Mouse (Mus musculus): ENCODE data around the gene Hist1h2an. TPM values are rescaled to one million over a fixed set of nuclear protein-coding genes. Genes with fewer than 3 reads are reported as not detected.

Gene Hist1h2an
- total RNA-seq, 2 experiments from 2014 or later: 82.7 to 102 TPM

DNA sequence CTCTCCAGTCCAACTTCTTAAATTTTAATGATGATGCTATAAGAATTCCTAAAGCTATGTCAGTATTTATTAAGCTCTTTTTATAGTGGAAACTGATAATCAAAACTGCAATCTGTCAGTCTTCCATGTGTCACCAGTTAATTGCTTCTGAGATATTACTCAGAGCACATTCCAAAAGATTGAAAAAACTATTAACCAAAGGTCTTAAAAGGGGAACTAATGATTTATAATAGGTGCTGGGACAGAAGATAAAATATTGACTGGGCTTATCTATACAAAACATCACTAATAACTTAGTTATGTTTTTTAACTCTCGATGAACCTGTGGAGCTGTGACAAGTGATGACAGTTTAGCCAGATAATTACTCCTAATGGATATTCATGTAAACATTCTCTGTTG is 42.0 kb downstream of the Hist1h2an start:
- no peak for DNase-seq (ENCODE audit: low spot score in 2 of 2)

Small RNAs within 50 kb of the gene (microRNA-seq; reads per million reads assigned to microRNA genes)
- gene Gm19658: not detected
- gene Gm44346: not detected
- gene Gm44454: not detected
- not detected for gene Gm44466

Other genes with a start within 250 kb of the Hist1h2an start
- gene Olfr1366, start 244.4 kb downstream of the Hist1h2an start, total RNA-seq (2021): not detected
- not detected for gene Olfr1535, start 227.3 kb downstream of the Hist1h2an start, total RNA-seq (2021)
- not detected for gene Olfr1364, start 205.5 kb downstream of the Hist1h2an start, total RNA-seq (2021)
- not detected for gene Olfr1362, start 173.2 kb downstream of the Hist1h2an start, total RNA-seq (2021)
- not detected for gene Olfr11, start 144.7 kb downstream of the Hist1h2an start, total RNA-seq (2021)
- not detected for gene Olfr1361, start 123.8 kb downstream of the Hist1h2an start, total RNA-seq (2021)
- gene Olfr1360, start 109.8 kb downstream of the Hist1h2an start, total RNA-seq (2021): not detected
- not detected for gene Olfr1359, start 89.1 kb downstream of the Hist1h2an start, total RNA-seq (2021)
- gene Hist1h2bl, start 71.1 kb downstream of the Hist1h2an start, total RNA-seq (2021): 100 to 1,000 TPM; 362 to 482 TPM
- 100 to 1,000 TPM; 297 to 368 TPM for gene Hist1h2ai, start 70.8 kb downstream of the Hist1h2an start, total RNA-seq (2021)
- gene Hist1h3h, start 69.6 kb downstream of the Hist1h2an start, total RNA-seq (2021): 100 to 1,000 TPM; 508 to 651 TPM
- gene Hist1h2bm, start 65.2 kb downstream of the Hist1h2an start, total RNA-seq (2021): 100 to 1,000 TPM; 101 to 150 TPM
- 10 to 100 TPM; 70.8 to 87.9 TPM for gene Hist1h4j, start 52.2 kb downstream of the Hist1h2an start, total RNA-seq (2021)
- 1,000 to 10,000 TPM in 1 of 2 experiments, 100 to 1,000 TPM in 1; 854 to 1,164 TPM for gene Hist1h4k, start 36.7 kb downstream of the Hist1h2an start, total RNA-seq (2021)
- gene Hist1h2ak, start 33.4 kb downstream of the Hist1h2an start, total RNA-seq (2021): 100 to 1,000 TPM; 131 to 185 TPM
- 100 to 1,000 TPM; 211 to 286 TPM for gene Hist1h2bn, start 33.1 kb downstream of the Hist1h2an start, total RNA-seq (2021)
- gene Hist1h1b, start 6.6 kb downstream of the Hist1h2an start, total RNA-seq (2021): 100 to 1,000 TPM; 246 to 294 TPM
- gene Hist1h3i, start 3.8 kb downstream of the Hist1h2an start, total RNA-seq (2021): 100 to 1,000 TPM; 398 to 496 TPM
- 100 to 1,000 TPM; 143 to 201 TPM for gene Hist1h2bp, start 243 bp upstream of the Hist1h2an start, total RNA-seq (2021)
- gene Hist1h2bq, start 23.0 kb upstream of the Hist1h2an start, total RNA-seq (2021): 100 to 1,000 TPM; 278 to 369 TPM
- gene Hist1h2ao, start 23.2 kb upstream of the Hist1h2an start, total RNA-seq (2021): 100 to 1,000 TPM; 431 to 590 TPM
- 100 to 1,000 TPM; 582 to 750 TPM for gene Hist1h4m, start 24.5 kb upstream of the Hist1h2an start, total RNA-seq (2021)
- 100 to 1,000 TPM in 1 of 2 experiments, 10 to 100 TPM in 1; 93.9 to 147 TPM for gene Hist1h4n, start 45.0 kb upstream of the Hist1h2an start, total RNA-seq (2021)
- gene Hist1h2ap, start 46.3 kb upstream of the Hist1h2an start, total RNA-seq (2021): 100 to 1,000 TPM; 215 to 300 TPM
- gene Hist1h2br, start 46.5 kb upstream of the Hist1h2an start, total RNA-seq (2021): 100 to 1,000 TPM; 275 to 365 TPM
- gene Zfp184, start 157.9 kb upstream of the Hist1h2an start, total RNA-seq (2021): 1 to 10 TPM; 1.4 to 2.6 TPM
- gene Pom121l2, start 194.0 kb upstream of the Hist1h2an start, total RNA-seq (2021): not detected
- under 1 TPM; 0.20 to 0.21 TPM for gene Prss16, start 222.5 kb upstream of the Hist1h2an start, total RNA-seq (2021)
- gene Hist1h2ah, start 248.3 kb upstream of the Hist1h2an start, total RNA-seq (2021): 100 to 1,000 TPM; 276 to 360 TPM
- gene Hist1h2bk, start 248.7 kb upstream of the Hist1h2an start, total RNA-seq (2021): 100 to 1,000 TPM; 393 to 555 TPM